Mouse (Mus musculus): ENCODE measurements at regions not wholly inside any gene's neighbourhood (a gene's known extent, or its start where the extent isn't known, plus 50 kb on each side); places are given as distances from the start of the nearest gene placed in this dataset.
"Not testable (repeated sequence)": the region's sequence is repeated elsewhere in the genome, so short reads cannot be mapped to it uniquely, and the experiment has no call there.

GRCm38 (mm10) chr6:22657401-22657800 is 217.9 kb upstream of the Ptprz1 start:
- not testable (repeated sequence) for H3K9ac ChIP-seq (ENCODE audit: low read length); ATAC-seq (replicated peaks; ENCODE audit: low FRiP score, low TSS enrichment, low read depth); H3K4me2 ChIP-seq (ENCODE audit: low read length); H3K4me3 ChIP-seq (ENCODE audit: low read depth, low read length); H3K27me3 ChIP-seq (replicated peaks; ENCODE audit: control insufficient read depth, insufficient read depth, low read length); DNase-seq (ENCODE audit: low spot score); H3K9me3 ChIP-seq (ENCODE audit: control insufficient read depth, low read length); H3K27ac ChIP-seq (ENCODE audit: low read depth); H3K36me3 ChIP-seq (ENCODE audit: control insufficient read depth, insufficient read depth, low read length); H3K4me1 ChIP-seq (replicated peaks; ENCODE audit: control insufficient read depth, insufficient read depth, low read length)
- 93% methylated on average over 14 of the region's 15 CpGs for WGBS

DNA sequence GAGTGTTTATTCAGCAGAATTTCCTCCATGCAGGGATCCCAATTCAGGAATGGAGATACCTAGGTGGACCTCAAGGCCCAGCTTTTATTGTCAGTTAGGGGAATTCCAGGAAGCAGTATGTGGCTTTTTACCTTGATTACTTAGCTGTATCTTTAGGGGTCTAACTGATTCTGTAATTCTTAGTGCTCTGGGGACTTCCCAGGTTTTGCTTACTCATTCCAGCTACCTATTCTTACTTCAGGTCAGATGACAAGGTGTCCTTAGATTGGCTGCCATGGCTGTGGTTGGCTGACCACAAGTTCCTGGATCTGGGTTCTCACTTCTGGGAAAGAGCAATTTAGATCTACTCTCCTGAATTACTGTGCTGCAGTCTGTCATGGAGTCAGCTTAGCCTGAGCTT is 235.2 kb upstream of the Ptprz1 start:
- Histone ChIP-seq H3K27ac (ENCODE audit: low read depth) (no peak overlapping the region), H3K36me3 (ENCODE audit: control insufficient read depth, insufficient read depth, low read length) (no peaks in the 10 kb centered on the region), H3K4me1 (replicated peaks; ENCODE audit: control insufficient read depth, insufficient read depth, low read length) (no peaks in the 10 kb centered on the region), H3K4me3 (ENCODE audit: low read depth, low read length) (no peak overlapping the region), H3K4me2 (ENCODE audit: low read length) (no peak overlapping the region), H3K9me3 (ENCODE audit: control insufficient read depth, low read length) (no peaks in the 10 kb centered on the region), H3K9ac (ENCODE audit: low read length) (no peak overlapping the region), H3K27me3 (replicated peaks; ENCODE audit: control insufficient read depth, insufficient read depth, low read length) (no peaks in the 10 kb centered on the region)
- ATAC-seq (replicated peaks; ENCODE audit: low FRiP score, low TSS enrichment, low read depth) (no peak), DNase-seq (ENCODE audit: low spot score) (no peak)

GRCm38 (mm10) chr6:22635141-22635540 is 240.2 kb upstream of the Ptprz1 start:
- Histone ChIP-seq H3K4me2 (ENCODE audit: low read length) (no peak overlapping the region), H3K4me1 (replicated peaks; ENCODE audit: control insufficient read depth, insufficient read depth, low read length) (no peaks in the 10 kb centered on the region), H3K27me3 (replicated peaks; ENCODE audit: control insufficient read depth, insufficient read depth, low read length) (no peaks in the 10 kb centered on the region), H3K4me3 (ENCODE audit: low read depth, low read length) (no peak overlapping the region), H3K9me3 (ENCODE audit: control insufficient read depth, low read length) (no peaks in the 10 kb centered on the region), H3K27ac (ENCODE audit: low read depth) (no peak overlapping the region), H3K36me3 (ENCODE audit: control insufficient read depth, insufficient read depth, low read length) (no peaks in the 10 kb centered on the region), H3K9ac (ENCODE audit: low read length) (no peak overlapping the region)
- no peak for ATAC-seq (replicated peaks; ENCODE audit: low FRiP score, low TSS enrichment, low read depth)
- WGBS = 88% methylated on average over 3 of the region's 3 CpGs
- DNase-seq (ENCODE audit: low spot score) = no peak

- ATAC-seq (replicated peaks; ENCODE audit: low FRiP score, low TSS enrichment, low read depth) = no peak
- WGBS = 85% methylated on average over 5 of the region's 5 CpGs
- no peak overlapping the region for H3K9ac ChIP-seq (ENCODE audit: low read length)
Observed at GRCm38 (mm10) chr6:22634740-22635139, 240.6 kb upstream of the Ptprz1 start.

GRCm38 (mm10) chr6:22591592-22591991 is 235.5 kb upstream of the Fam3c start:
- Histone ChIP-seq H3K27me3 (replicated peaks; ENCODE audit: control insufficient read depth, insufficient read depth, low read length) (no peaks in the 10 kb centered on the region), H3K4me1 (replicated peaks; ENCODE audit: control insufficient read depth, insufficient read depth, low read length) (no peaks in the 10 kb centered on the region), H3K27ac (ENCODE audit: low read depth) (no peak overlapping the region), H3K9me3 (ENCODE audit: control insufficient read depth, low read length) (no peaks in the 10 kb centered on the region), H3K9ac (ENCODE audit: low read length) (no peak overlapping the region), H3K4me2 (ENCODE audit: low read length) (no peak overlapping the region), H3K4me3 (ENCODE audit: low read depth, low read length) (no peak overlapping the region), H3K36me3 (ENCODE audit: control insufficient read depth, insufficient read depth, low read length) (no peaks in the 10 kb centered on the region)
- ATAC-seq (replicated peaks; ENCODE audit: low FRiP score, low TSS enrichment, low read depth) = no peak
- WGBS = 61% methylated on average over 5 of the region's 5 CpGs
- DNase-seq (ENCODE audit: low spot score) = no peak

More at GRCm38 (mm10) chr6:22634740-22635139, 240.6 kb upstream of the Ptprz1 start:
- no peaks in the 10 kb centered on the region for H3K27me3 ChIP-seq (replicated peaks; ENCODE audit: control insufficient read depth, insufficient read depth, low read length)
- no peak for DNase-seq (ENCODE audit: low spot score)
- no peak overlapping the region for H3K27ac ChIP-seq (ENCODE audit: low read depth)
- H3K4me2 ChIP-seq (ENCODE audit: low read length) = no peak overlapping the region
- H3K4me3 ChIP-seq (ENCODE audit: low read depth, low read length) = no peak overlapping the region
- H3K9me3 ChIP-seq (ENCODE audit: control insufficient read depth, low read length) = no peaks in the 10 kb centered on the region
- H3K36me3 ChIP-seq (ENCODE audit: control insufficient read depth, insufficient read depth, low read length) = no peaks in the 10 kb centered on the region
- no peaks in the 10 kb centered on the region for H3K4me1 ChIP-seq (replicated peaks; ENCODE audit: control insufficient read depth, insufficient read depth, low read length)

GRCm38 (mm10) chr6:22584851-22585250 is 228.8 kb upstream of the Fam3c start:
- Histone ChIP-seq H3K9me3 (ENCODE audit: control insufficient read depth, low read length) (no peaks in the 10 kb centered on the region), H3K4me3 (ENCODE audit: low read depth, low read length) (no peak overlapping the region), H3K27me3 (replicated peaks; ENCODE audit: control insufficient read depth, insufficient read depth, low read length) (no peaks in the 10 kb centered on the region), H3K9ac (ENCODE audit: low read length) (no peak overlapping the region), H3K36me3 (ENCODE audit: control insufficient read depth, insufficient read depth, low read length) (no peaks in the 10 kb centered on the region), H3K4me1 (replicated peaks; ENCODE audit: control insufficient read depth, insufficient read depth, low read length) (no peaks in the 10 kb centered on the region), H3K4me2 (ENCODE audit: low read length) (no peak overlapping the region), H3K27ac (ENCODE audit: low read depth) (no peak overlapping the region)
- WGBS = 62% methylated on average over 4 of the region's 4 CpGs
- DNase-seq (ENCODE audit: low spot score) (no peak), ATAC-seq (replicated peaks; ENCODE audit: low FRiP score, low TSS enrichment, low read depth) (no peak)

DNA sequence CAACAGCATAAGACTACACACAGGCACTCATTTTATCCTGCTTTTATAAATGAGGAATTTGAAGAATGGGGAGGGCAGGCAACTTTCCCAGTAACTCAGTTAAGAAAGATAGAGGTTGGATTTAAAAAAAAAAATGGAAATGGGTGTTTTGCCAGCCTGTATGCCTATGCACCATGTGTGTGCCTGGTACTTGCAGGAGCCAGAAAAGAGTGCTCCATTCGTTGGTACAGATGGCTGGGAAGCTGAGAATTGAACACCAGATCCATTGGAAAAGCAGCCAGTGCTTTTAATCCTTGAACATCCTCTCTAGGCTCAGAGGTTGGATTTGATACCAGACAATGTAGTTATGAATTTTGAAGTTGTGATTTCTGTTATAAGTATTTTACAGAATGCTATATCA is 216.9 kb upstream of the Fam3c start:
- Histone ChIP-seq H3K4me3 (ENCODE audit: low read depth, low read length) (no peak overlapping the region), H3K9ac (ENCODE audit: low read length) (no peak overlapping the region), H3K27me3 (replicated peaks; ENCODE audit: control insufficient read depth, insufficient read depth, low read length) (no peaks in the 10 kb centered on the region), H3K9me3 (ENCODE audit: control insufficient read depth, low read length) (no peaks in the 10 kb centered on the region), H3K4me2 (ENCODE audit: low read length) (no peak overlapping the region), H3K27ac (ENCODE audit: low read depth) (no peak overlapping the region), H3K36me3 (ENCODE audit: control insufficient read depth, insufficient read depth, low read length) (no peaks in the 10 kb centered on the region), H3K4me1 (replicated peaks; ENCODE audit: control insufficient read depth, insufficient read depth, low read length) (no peaks in the 10 kb centered on the region)
- ATAC-seq (replicated peaks; ENCODE audit: low FRiP score, low TSS enrichment, low read depth) (no peak), DNase-seq (ENCODE audit: low spot score) (no peak)
- 51% methylated on average over 1 of the region's 1 CpGs for WGBS

DNA sequence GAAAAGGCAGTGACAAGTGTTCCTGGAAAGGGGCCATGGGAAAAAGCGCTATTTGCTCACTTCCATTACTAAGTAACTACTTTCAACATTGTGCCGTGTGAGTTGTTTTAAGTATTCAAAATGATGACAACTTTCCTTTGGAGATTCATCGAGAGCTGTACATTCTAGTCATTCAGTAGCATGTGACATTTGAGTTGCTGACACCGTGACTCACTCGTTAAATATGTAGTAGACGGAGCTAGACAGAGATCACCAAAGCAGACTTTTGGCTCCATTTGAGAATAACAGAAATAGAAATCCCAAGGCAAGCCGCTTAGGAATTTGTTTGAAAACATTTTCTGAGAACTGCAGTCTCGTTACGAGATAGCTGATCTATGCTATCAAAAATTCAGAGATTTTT is 211.8 kb upstream of the Fam3c start:
- Histone ChIP-seq H3K4me2 (ENCODE audit: low read length) (no peak overlapping the region), H3K4me3 (ENCODE audit: low read depth, low read length) (no peak overlapping the region), H3K36me3 (ENCODE audit: control insufficient read depth, insufficient read depth, low read length) (no peaks in the 10 kb centered on the region), H3K27me3 (replicated peaks; ENCODE audit: control insufficient read depth, insufficient read depth, low read length) (no peaks in the 10 kb centered on the region), H3K9me3 (ENCODE audit: control insufficient read depth, low read length) (no peaks in the 10 kb centered on the region), H3K9ac (ENCODE audit: low read length) (no peak overlapping the region), H3K4me1 (replicated peaks; ENCODE audit: control insufficient read depth, insufficient read depth, low read length) (no peaks in the 10 kb centered on the region), H3K27ac (ENCODE audit: low read depth) (no peak overlapping the region)
- DNase-seq (ENCODE audit: low spot score) (no peak), ATAC-seq (replicated peaks; ENCODE audit: low FRiP score, low TSS enrichment, low read depth) (no peak)
- 87% methylated on average over 9 of the region's 9 CpGs for WGBS

DNA sequence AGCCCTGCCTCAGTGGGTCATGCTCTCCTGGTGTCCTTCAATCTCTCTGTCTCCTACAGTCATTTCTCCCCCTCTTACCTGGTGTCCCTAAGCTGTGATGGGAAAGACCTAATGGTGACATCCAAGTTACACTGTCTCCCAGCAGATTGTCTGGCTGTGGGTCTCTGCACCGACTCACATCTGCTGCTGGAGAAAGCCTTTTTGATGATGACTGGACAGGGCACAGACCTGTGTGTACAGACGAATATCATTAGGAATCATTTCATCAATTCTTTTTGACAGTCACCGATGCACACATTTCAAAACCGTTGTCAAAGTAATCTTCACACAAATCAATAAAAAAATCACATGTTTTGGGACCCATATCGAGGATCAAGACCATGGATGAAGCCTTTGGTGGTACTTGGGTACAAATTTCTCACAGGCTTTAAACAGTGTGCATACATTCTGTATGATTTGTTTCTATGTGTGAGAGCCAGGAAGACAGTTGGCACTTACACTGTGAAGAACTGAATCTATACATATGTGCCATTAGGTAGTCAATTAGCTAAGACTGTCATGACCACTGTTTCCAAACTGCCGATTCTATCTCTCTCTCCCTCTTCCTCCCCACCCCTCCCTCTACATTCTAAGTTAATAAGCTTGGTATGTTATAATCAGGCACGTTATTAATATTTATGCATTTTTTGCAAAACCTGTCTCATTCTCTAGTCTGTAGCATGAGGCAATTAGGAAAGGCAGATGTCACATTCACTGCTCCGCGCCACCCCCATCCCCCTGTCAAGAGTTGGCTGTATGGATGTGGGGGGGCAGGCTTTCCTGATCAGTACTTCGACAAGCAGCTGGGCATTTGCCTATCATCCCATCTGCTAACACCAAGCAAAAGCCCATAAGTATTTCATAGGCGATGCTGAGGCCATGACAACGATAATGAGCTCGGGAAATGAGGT is 192.5 kb upstream of the Fam3c start:
- Histone ChIP-seq H3K27ac (ENCODE audit: low read depth) (no peak overlapping the region), H3K9ac (ENCODE audit: low read length) (no peak overlapping the region), H3K9me3 (ENCODE audit: control insufficient read depth, low read length) (no peaks in the 10 kb centered on the region), H3K27me3 (replicated peaks; ENCODE audit: control insufficient read depth, insufficient read depth, low read length) (no peaks in the 10 kb centered on the region), H3K36me3 (ENCODE audit: control insufficient read depth, insufficient read depth, low read length) (no peaks in the 10 kb centered on the region), H3K4me3 (ENCODE audit: low read depth, low read length) (no peak overlapping the region), H3K4me2 (ENCODE audit: low read length) (no peak overlapping the region), H3K4me1 (replicated peaks; ENCODE audit: control insufficient read depth, insufficient read depth, low read length) (no peaks in the 10 kb centered on the region)
- ATAC-seq (replicated peaks; ENCODE audit: low FRiP score, low TSS enrichment, low read depth) (no peak), DNase-seq (ENCODE audit: low spot score) (no peak)
- WGBS = 83% methylated on average over 13 of the region's 13 CpGs

Data from intestine, embryonic 14.5 days (tissue).